ENCODE assay signal across 17 mouse cellular contexts in the genomic region with DNA sequence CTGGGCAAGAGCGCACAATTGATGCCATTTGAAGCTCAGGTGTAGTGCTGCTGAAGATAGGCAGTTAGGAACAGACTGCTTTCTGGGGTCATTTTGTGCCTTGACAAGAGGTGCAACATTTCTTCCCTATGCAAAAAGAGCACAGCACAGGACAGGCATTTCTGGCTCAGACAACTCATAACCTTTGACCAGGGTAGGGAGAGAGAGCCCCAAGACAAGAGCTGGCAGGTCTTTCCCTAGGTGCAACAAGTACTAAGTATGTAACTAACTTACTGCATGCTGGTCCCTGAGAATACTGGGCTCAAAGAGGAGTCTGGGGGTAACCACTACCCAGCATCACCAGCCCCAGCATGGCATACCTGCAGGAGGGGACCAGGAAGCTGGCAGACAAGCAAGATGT. TPM values are rescaled to one million over a fixed set of nuclear protein-coding genes. Genes with fewer than 3 reads are reported as not detected.
DNase-seq lines count a peak whose midpoint lies in the region; ATAC-seq and TF ChIP-seq lines count a peak whose summit lies in the region.
"Had no signal": no experiment of that assay in that cellular context is flagged by ENCODE, and none has a peak within 500 bp of the region (broad histone marks: within the 10 kb centered on the region; RNA-seq: fewer than 3 reads in every experiment).

No protein-coding gene starts in this region.

- no peak for DNase-seq in hindbrain, embryonic 11.5 days (ENCODE audit: low spot score)
- peak; percentile 30 to 37 for DNase-seq in kidney, postnatal 36 days
- no peak for DNase-seq in frontal cortex, adult 2 months (ENCODE audit: extremely low spot score in 1 of 2, low spot score in 1 of 2)
- DNase-seq: thymus, adult 18-20 months had no signal

- WGBS in hindbrain, embryonic 16.5 days, result 100% methylated on average over 1 of the region's 1 CpGs
- 100% methylated on average over 1 of the region's 1 CpGs for WGBS in hindbrain, embryonic 11.5 days
- 97% methylated on average over 1 of the region's 1 CpGs for WGBS in kidney, embryonic 15.5 days
- 100% methylated on average over 1 of the region's 1 CpGs for WGBS in neural tube, embryonic 13.5 days
- 97% methylated on average over 1 of the region's 1 CpGs for WGBS in neural tube, embryonic 15.5 days
- WGBS in intestine, postnatal 0 days, result 96% methylated on average over 1 of the region's 1 CpGs

- H3K27me3 ChIP-seq in hindbrain, embryonic 16.5 days (replicated peaks; ENCODE audit: control insufficient read depth, insufficient read depth, low read length), result no peaks in the 10 kb centered on the region
- no peaks in the 10 kb centered on the region for H3K27me3 ChIP-seq in hindbrain, embryonic 11.5 days (ENCODE audit: control insufficient read depth, insufficient read depth, low read length)
- no peaks in the 10 kb centered on the region for H3K27me3 ChIP-seq in kidney, embryonic 15.5 days
- H3K27me3 ChIP-seq in neural tube, embryonic 13.5 days, result no peaks in the 10 kb centered on the region
- no peaks in the 10 kb centered on the region for H3K27me3 ChIP-seq in neural tube, embryonic 15.5 days (replicated peaks)
- H3K27me3 ChIP-seq in intestine, postnatal 0 days (replicated peaks; ENCODE audit: control insufficient read depth, insufficient read depth, low read length), result no peaks in the 10 kb centered on the region
- H3K27me3 ChIP-seq: heart, embryonic 13.5 days; hindbrain, embryonic 15.5 days; neural tube, embryonic 12.5 days; Patski had no signal

- no peak overlapping the region for H3K4me3 ChIP-seq in hindbrain, embryonic 16.5 days (ENCODE audit: low read length)
- no peak overlapping the region for H3K4me3 ChIP-seq in hindbrain, embryonic 11.5 days (ENCODE audit: low read depth, low read length)
- H3K4me3 ChIP-seq in kidney, embryonic 15.5 days (replicated peaks), result no peak overlapping the region
- no peak overlapping the region for H3K4me3 ChIP-seq in neural tube, embryonic 13.5 days
- H3K4me3 ChIP-seq in neural tube, embryonic 15.5 days (replicated peaks), result no peak overlapping the region
- no peak overlapping the region for H3K4me3 ChIP-seq in intestine, postnatal 0 days (ENCODE audit: low read depth, low read length)
- H3K4me3 ChIP-seq: forebrain, embryonic 12.5 days; heart, embryonic 13.5 days; hindbrain, embryonic 15.5 days; neural tube, embryonic 12.5 days had no signal

- no peaks in the 10 kb centered on the region for H3K9me3 ChIP-seq in hindbrain, embryonic 16.5 days (ENCODE audit: control insufficient read depth, low read length)
- H3K9me3 ChIP-seq in hindbrain, embryonic 11.5 days (ENCODE audit: control insufficient read depth, low read length), result no peaks in the 10 kb centered on the region
- no peaks in the 10 kb centered on the region for H3K9me3 ChIP-seq in kidney, embryonic 15.5 days (replicated peaks)
- no peaks in the 10 kb centered on the region for H3K9me3 ChIP-seq in neural tube, embryonic 13.5 days
- H3K9me3 ChIP-seq in neural tube, embryonic 15.5 days (replicated peaks), result no peaks in the 10 kb centered on the region
- H3K9me3 ChIP-seq in intestine, postnatal 0 days (ENCODE audit: control insufficient read depth), result no peaks in the 10 kb centered on the region
- H3K9me3 ChIP-seq: forebrain, embryonic 12.5 days; heart, embryonic 13.5 days; hindbrain, embryonic 15.5 days; neural tube, embryonic 12.5 days had no signal

- peaks cover 8% of the 10 kb centered on the region for H3K4me1 ChIP-seq in hindbrain, embryonic 16.5 days (ENCODE audit: control insufficient read depth, insufficient read depth, low read depth, low read length)
- H3K4me1 ChIP-seq in hindbrain, embryonic 11.5 days (replicated peaks; ENCODE audit: control insufficient read depth, insufficient read depth, low read length), result no peaks in the 10 kb centered on the region
- H3K4me1 ChIP-seq in kidney, embryonic 15.5 days, result no peaks in the 10 kb centered on the region
- peaks cover 24% of the 10 kb centered on the region for H3K4me1 ChIP-seq in neural tube, embryonic 13.5 days (replicated peaks)
- peaks cover 13% of the 10 kb centered on the region for H3K4me1 ChIP-seq in neural tube, embryonic 15.5 days
- H3K4me1 ChIP-seq in intestine, postnatal 0 days (replicated peaks; ENCODE audit: control insufficient read depth, insufficient read depth, low read length), result peaks cover 8% of the 10 kb centered on the region; the same call in 1 of the 2 replicates
- H3K4me1 ChIP-seq: neural tube, embryonic 12.5 days had no signal

- no peaks in the 10 kb centered on the region for H3K36me3 ChIP-seq in hindbrain, embryonic 16.5 days (ENCODE audit: control insufficient read depth, insufficient read depth, low read length)
- no peaks in the 10 kb centered on the region for H3K36me3 ChIP-seq in hindbrain, embryonic 11.5 days (ENCODE audit: control insufficient read depth, insufficient read depth, low read length)
- H3K36me3 ChIP-seq in kidney, embryonic 15.5 days, result no peaks in the 10 kb centered on the region
- H3K36me3 ChIP-seq in neural tube, embryonic 13.5 days, result peaks cover 13% of the 10 kb centered on the region; the same call in 1 of the 2 replicates
- peaks cover 3% of the 10 kb centered on the region; the same call in 1 of the 2 replicates for H3K36me3 ChIP-seq in neural tube, embryonic 15.5 days
- no peaks in the 10 kb centered on the region; the same call in 1 of the 2 replicates for H3K36me3 ChIP-seq in intestine, postnatal 0 days (ENCODE audit: control insufficient read depth, insufficient read depth)
- H3K36me3 ChIP-seq: forebrain, embryonic 12.5 days; heart, embryonic 13.5 days; hindbrain, embryonic 15.5 days; neural tube, embryonic 12.5 days had no signal

- H3K27ac ChIP-seq in hindbrain, embryonic 16.5 days (ENCODE audit: low read depth, low read length), result peak overlapping the region; percentile 32; the same call in 1 of the 2 replicates
- no peak overlapping the region for H3K27ac ChIP-seq in hindbrain, embryonic 11.5 days (ENCODE audit: low read depth, low read length)
- no peak overlapping the region for H3K27ac ChIP-seq in kidney, embryonic 15.5 days
- H3K27ac ChIP-seq in neural tube, embryonic 13.5 days (replicated peaks), result 0 out of 2 replicates have a peak overlapping the region, but pooled peaks have one; percentile 18
- H3K27ac ChIP-seq in neural tube, embryonic 15.5 days (replicated peaks), result no peak overlapping the region
- peak overlapping the region; percentile 46; the same call in 1 of the 2 replicates for H3K27ac ChIP-seq in intestine, postnatal 0 days (ENCODE audit: low read depth, low read length)
- H3K27ac ChIP-seq: forebrain, embryonic 12.5 days; heart, embryonic 13.5 days; hindbrain, embryonic 15.5 days; liver, embryonic 14.5 days; neural tube, embryonic 12.5 days had no signal

- ATAC-seq in hindbrain, embryonic 16.5 days, result no peak
- ATAC-seq in hindbrain, embryonic 11.5 days (ENCODE audit: low FRiP score), result no peak
- no peak for ATAC-seq in kidney, embryonic 15.5 days (replicated peaks; ENCODE audit: low FRiP score)
- no peak for ATAC-seq in neural tube, embryonic 13.5 days (ENCODE audit: low read depth)
- no peak for ATAC-seq in neural tube, embryonic 15.5 days (ENCODE audit: low FRiP score)
- no peak for ATAC-seq in intestine, postnatal 0 days
- ATAC-seq: CD4-positive, CD25-positive, alpha-beta regulatory T cell, adult 4 months; Patski had no signal

- no peak overlapping the region for H3K9ac ChIP-seq in hindbrain, embryonic 16.5 days (ENCODE audit: low read depth, low read length)
- no peak overlapping the region for H3K9ac ChIP-seq in hindbrain, embryonic 11.5 days (ENCODE audit: low read depth, low read length)
- H3K9ac ChIP-seq in kidney, embryonic 15.5 days, result no peak overlapping the region
- H3K9ac ChIP-seq in neural tube, embryonic 13.5 days, result 0 out of 2 replicates have a peak overlapping the region, but pooled peaks have one; percentile 31
- no peak overlapping the region for H3K9ac ChIP-seq in neural tube, embryonic 15.5 days (replicated peaks)
- no peak overlapping the region for H3K9ac ChIP-seq in intestine, postnatal 0 days (ENCODE audit: low read depth, low read length)
- H3K9ac ChIP-seq: forebrain, embryonic 12.5 days; hindbrain, embryonic 15.5 days; liver, embryonic 14.5 days; neural tube, embryonic 12.5 days had no signal

- no peak overlapping the region for H3K4me2 ChIP-seq in hindbrain, embryonic 16.5 days (ENCODE audit: low read length)
- H3K4me2 ChIP-seq in hindbrain, embryonic 11.5 days (replicated peaks; ENCODE audit: low read depth, low read length), result no peak overlapping the region
- no peak overlapping the region for H3K4me2 ChIP-seq in kidney, embryonic 15.5 days
- no peak overlapping the region for H3K4me2 ChIP-seq in neural tube, embryonic 13.5 days
- H3K4me2 ChIP-seq in neural tube, embryonic 15.5 days, result no peak overlapping the region
- H3K4me2 ChIP-seq in intestine, postnatal 0 days (replicated peaks; ENCODE audit: low read depth), result no peak overlapping the region
- H3K4me2 ChIP-seq: forebrain, embryonic 12.5 days; heart, embryonic 13.5 days; hindbrain, embryonic 15.5 days; midbrain, embryonic 11.5 days; neural tube, embryonic 12.5 days had no signal

- no peak for TF ChIP-seq CTCF in intestine, postnatal 0 days (IDR thresholded peaks at IDR 0.05; ENCODE audit: low read depth)

RNA-seq across cellular contexts. Expression of a gene that starts 0.6 kb away (rescaled TPM):
- polyA plus RNA-seq in hindbrain, embryonic 16.5 days (2015; fragmentation: Nextera tagmentation; extraction: Ambion mirVana), result 6.2 and 7.9 TPM in 2 replicates
- polyA plus RNA-seq in hindbrain, embryonic 11.5 days (2014; fragmentation: Nextera tagmentation; extraction: Ambion mirVana), result 0.42 and 0.45 TPM in 2 replicates
- polyA plus RNA-seq in kidney, embryonic 15.5 days (2015; fragmentation: Nextera tagmentation; extraction: Ambion mirVana), result 0.50 and 0.84 TPM in 2 replicates
- 3.2 and 3.9 TPM in 2 replicates for polyA plus RNA-seq in neural tube, embryonic 13.5 days (2015; fragmentation: Nextera tagmentation; extraction: Ambion mirVana)
- 5.4 and 7.4 TPM in 2 replicates for polyA plus RNA-seq in neural tube, embryonic 15.5 days (2015; fragmentation: Nextera tagmentation; extraction: Ambion mirVana)
- 5.9 and 7.0 TPM in 2 replicates for polyA plus RNA-seq in intestine, postnatal 0 days (2015; fragmentation: Nextera tagmentation; extraction: Ambion mirVana)
- 241 and 271 TPM in 2 replicates for polyA plus RNA-seq in frontal cortex, adult 2 months (2012; rRNA removed)
- polyA plus RNA-seq: CD4-positive, CD25-positive, alpha-beta regulatory T cell, adult 4 months had no signal

RNA-seq across cellular contexts. Expression of a gene that starts 15.4 kb away (rescaled TPM):
- polyA plus RNA-seq in hindbrain, embryonic 16.5 days (2015; fragmentation: Nextera tagmentation; extraction: Ambion mirVana), result 364 and 368 TPM in 2 replicates
- polyA plus RNA-seq in hindbrain, embryonic 11.5 days (2014; fragmentation: Nextera tagmentation; extraction: Ambion mirVana), result 113 TPM in 2 replicates
- polyA plus RNA-seq in kidney, embryonic 15.5 days (2015; fragmentation: Nextera tagmentation; extraction: Ambion mirVana), result 54.5 and 58.9 TPM in 2 replicates
- 211 and 221 TPM in 2 replicates for polyA plus RNA-seq in neural tube, embryonic 13.5 days (2015; fragmentation: Nextera tagmentation; extraction: Ambion mirVana)
- 262 and 302 TPM in 2 replicates for polyA plus RNA-seq in neural tube, embryonic 15.5 days (2015; fragmentation: Nextera tagmentation; extraction: Ambion mirVana)
- 23.9 and 25.6 TPM in 2 replicates for polyA plus RNA-seq in intestine, postnatal 0 days (2015; fragmentation: Nextera tagmentation; extraction: Ambion mirVana)
- 91.5 and 98.4 TPM in 2 replicates for polyA plus RNA-seq in frontal cortex, adult 2 months (2012; rRNA removed)

Comparison
In these comparisons a context has a peak if more than half of its experiments do, and no peak if none do; other contexts are left out.
1. H3K27ac ChIP-seq: peak in hindbrain, embryonic 16.5 days (single experiment), neural tube, embryonic 13.5 days (single experiment) and intestine, postnatal 0 days (single experiment); none in hindbrain, embryonic 11.5 days (single experiment), kidney, embryonic 15.5 days (single experiment) and neural tube, embryonic 15.5 days (single experiment).
2. DNase-seq: peak in kidney, postnatal 36 days (2 of 2); none in hindbrain, embryonic 11.5 days (single experiment) and frontal cortex, adult 2 months (0 of 2).
3. RNA of a gene that starts 0.6 kb away (polyA plus RNA-seq): 241 to 271 TPM in frontal cortex, adult 2 months; 6.2 to 7.9 TPM in hindbrain, embryonic 16.5 days, 5.4 to 7.4 TPM in neural tube, embryonic 15.5 days, 5.9 to 7.0 TPM in intestine, postnatal 0 days, 3.2 to 3.9 TPM in neural tube, embryonic 13.5 days, 0.50 to 0.84 TPM in kidney, embryonic 15.5 days and 0.42 to 0.45 TPM in hindbrain, embryonic 11.5 days; every median in the first group is over 10 times any median in the second.